Mouse (Mus musculus): ENCODE data around the gene Spats1. TPM values are rescaled to one million over a fixed set of nuclear protein-coding genes. Genes with fewer than 3 reads are reported as not detected.
A peak's percentile ranks its signal among the peaks of the same experiment; 100 is the strongest.

The Spats1 gene
- 0.11 TPM for polyA plus RNA-seq (2012; fragmentation: generic; extraction: Trizol)
- long read RNA-seq, experiment 1, result 0 reads
- long read RNA-seq, experiment 2, result 0 reads

DNA sequence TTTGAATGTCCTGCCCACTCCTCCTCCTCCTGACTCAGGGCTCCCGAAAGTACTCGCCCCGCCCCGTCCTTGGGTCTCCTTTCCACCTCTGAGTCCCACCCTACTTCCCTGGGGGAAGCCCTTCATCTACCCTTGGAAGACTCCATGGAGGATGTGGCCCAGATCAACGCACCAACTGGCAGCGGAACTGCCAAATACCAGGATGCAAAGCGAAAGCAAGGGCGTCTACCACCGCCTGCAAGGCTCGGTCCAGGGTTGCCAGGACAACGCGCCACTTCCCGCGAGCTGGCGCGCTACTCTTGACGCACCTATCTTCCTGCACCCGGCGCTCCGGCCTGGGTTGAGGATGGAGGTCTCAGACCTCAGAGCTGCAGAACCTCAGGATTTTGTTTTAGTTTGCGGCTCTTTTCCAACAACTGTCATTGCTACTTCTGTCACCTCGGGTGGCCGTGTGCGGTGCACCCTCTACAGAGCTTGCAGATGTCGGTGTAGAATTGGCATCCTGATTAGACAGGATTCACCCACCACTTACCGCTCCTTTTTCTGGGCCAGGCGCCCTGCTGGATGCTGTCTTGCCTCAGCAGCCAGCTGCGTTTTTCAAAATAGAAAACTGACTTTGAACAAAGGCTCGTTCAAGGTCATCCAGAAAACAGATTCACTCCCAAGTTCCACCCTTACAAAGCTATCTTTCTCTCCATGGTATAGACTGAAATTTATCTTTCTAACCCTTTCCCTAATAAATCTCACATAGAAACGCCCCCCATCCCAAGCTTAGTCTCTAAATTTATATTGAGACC, at the start of gene Spats1:
TSS of gene Spats1 (minus strand) at position 747 of the 797 bp plus-strand sequence.
- H3K79me2 ChIP-seq (ENCODE audit: control insufficient read depth, insufficient read depth), result no peaks in the 10 kb centered on the region
- no peak within 1 kb of the TSS for H3K4me3 ChIP-seq (ENCODE audit: insufficient read depth, poor library complexity, severe bottlenecking)
- no peak for TF ChIP-seq CEBPB (IDR thresholded peaks at IDR 0.05; ENCODE audit: low read depth)
- TF ChIP-seq CTCF (IDR thresholded peaks at IDR 0.05; ENCODE audit: control insufficient read depth, insufficient read depth, insufficient read length), result no peak
- TF ChIP-seq FOSL1 (IDR thresholded peaks at IDR 0.05; ENCODE audit: insufficient read depth, low read length, poor library complexity, severe bottlenecking), result no peak
- TF ChIP-seq USF1 (IDR thresholded peaks at IDR 0.05; ENCODE audit: low read depth), result no peak
- TF ChIP-seq MYOG (IDR thresholded peaks at IDR 0.05; ENCODE audit: control insufficient read depth, extremely low read depth, insufficient read length), result no peak
- TF ChIP-seq MAX (IDR thresholded peaks at IDR 0.05), result no peak
- no peak for TF ChIP-seq MYOD1 (IDR thresholded peaks at IDR 0.05; ENCODE audit: control insufficient read depth, insufficient read length, low read depth)
- H3K36me3 ChIP-seq (ENCODE audit: control insufficient read depth, insufficient read depth), result no peaks in the 10 kb centered on the region
- peak within 1 kb of the TSS; percentile 30 for H3ac ChIP-seq (ENCODE audit: control insufficient read depth, insufficient read length, low read depth)
- H3K79me3 ChIP-seq (ENCODE audit: low read depth), result no peaks in the 10 kb centered on the region
- H3K27me3 ChIP-seq (ENCODE audit: control insufficient read depth, insufficient read depth, insufficient read length), result no peaks in the 10 kb centered on the region

- no peaks in the 10 kb centered on the region for H3K36me3 ChIP-seq (ENCODE audit: control insufficient read depth, insufficient read depth)
- H3K79me3 ChIP-seq (ENCODE audit: low read depth), result no peaks in the 10 kb centered on the region
- no peak overlapping the region for H3K4me3 ChIP-seq (ENCODE audit: insufficient read depth, poor library complexity, severe bottlenecking)
- H3ac ChIP-seq (ENCODE audit: control insufficient read depth, insufficient read length, low read depth), result no peak overlapping the region
- peaks cover 47% of the 10 kb centered on the region for H3K27me3 ChIP-seq (ENCODE audit: control insufficient read depth, insufficient read depth, insufficient read length)
- TF ChIP-seq MYOG (IDR thresholded peaks at IDR 0.05; ENCODE audit: control insufficient read depth, extremely low read depth, insufficient read length) (no peak), MAX (IDR thresholded peaks at IDR 0.05) (no peak), CTCF (IDR thresholded peaks at IDR 0.05; ENCODE audit: control insufficient read depth, insufficient read depth, insufficient read length) (no peak), USF1 (IDR thresholded peaks at IDR 0.05; ENCODE audit: low read depth) (no peak), MYOD1 (IDR thresholded peaks at IDR 0.05; ENCODE audit: control insufficient read depth, insufficient read length, low read depth) (no peak), CEBPB (IDR thresholded peaks at IDR 0.05; ENCODE audit: low read depth) (no peak), FOSL1 (IDR thresholded peaks at IDR 0.05; ENCODE audit: insufficient read depth, low read length, poor library complexity, severe bottlenecking) (no peak)
- no peaks in the 10 kb centered on the region for H3K79me2 ChIP-seq (ENCODE audit: control insufficient read depth, insufficient read depth)
These were observed 49.7 kb upstream of the Spats1 start for GRCm38 (mm10) chr17:45524961-45525360.

DNA sequence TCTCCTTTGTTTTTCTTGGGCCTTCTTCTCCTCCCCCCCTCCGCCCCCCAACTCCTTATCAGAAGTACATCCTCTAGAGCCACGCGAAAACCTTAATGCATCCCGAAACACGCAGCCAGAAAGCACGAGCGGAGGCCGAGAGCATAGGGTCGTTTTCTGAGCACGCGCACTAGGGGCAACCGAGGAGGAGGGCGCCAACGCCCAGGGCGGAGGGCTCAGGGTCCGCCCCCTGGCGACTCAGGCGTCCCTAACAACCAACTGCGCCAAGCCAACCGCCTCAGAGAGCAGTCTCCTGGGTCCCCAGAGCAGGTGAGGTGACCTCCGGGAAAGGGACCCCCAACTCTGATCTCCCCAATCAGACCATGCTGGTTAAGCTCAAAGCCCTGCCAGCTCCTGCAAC, 48.0 kb upstream of the Spats1 start, which contains the start of gene Tcte1:
TSS of gene Tcte1 (plus strand) at position 172 of the 400 bp plus-strand sequence.
- Histone ChIP-seq H3K36me3 (ENCODE audit: control insufficient read depth, insufficient read depth) (no peaks in the 10 kb centered on the region), H3K79me3 (ENCODE audit: low read depth) (no peaks in the 10 kb centered on the region), H3K4me3 (ENCODE audit: insufficient read depth, poor library complexity, severe bottlenecking) (no peak within 1 kb of the TSS), H3K79me2 (ENCODE audit: control insufficient read depth, insufficient read depth) (no peaks in the 10 kb centered on the region), H3ac (ENCODE audit: control insufficient read depth, insufficient read length, low read depth) (no peak within 1 kb of the TSS), H3K27me3 (ENCODE audit: control insufficient read depth, insufficient read depth, insufficient read length) (peaks cover 40% of the 10 kb centered on the region)
- TF ChIP-seq CEBPB (IDR thresholded peaks at IDR 0.05; ENCODE audit: low read depth) (no peak), FOSL1 (IDR thresholded peaks at IDR 0.05; ENCODE audit: insufficient read depth, low read length, poor library complexity, severe bottlenecking) (no peak), MYOD1 (IDR thresholded peaks at IDR 0.05; ENCODE audit: control insufficient read depth, insufficient read length, low read depth) (no peak), USF1 (IDR thresholded peaks at IDR 0.05; ENCODE audit: low read depth) (no peak), CTCF (IDR thresholded peaks at IDR 0.05; ENCODE audit: control insufficient read depth, insufficient read depth, insufficient read length) (no peak)

DNA sequence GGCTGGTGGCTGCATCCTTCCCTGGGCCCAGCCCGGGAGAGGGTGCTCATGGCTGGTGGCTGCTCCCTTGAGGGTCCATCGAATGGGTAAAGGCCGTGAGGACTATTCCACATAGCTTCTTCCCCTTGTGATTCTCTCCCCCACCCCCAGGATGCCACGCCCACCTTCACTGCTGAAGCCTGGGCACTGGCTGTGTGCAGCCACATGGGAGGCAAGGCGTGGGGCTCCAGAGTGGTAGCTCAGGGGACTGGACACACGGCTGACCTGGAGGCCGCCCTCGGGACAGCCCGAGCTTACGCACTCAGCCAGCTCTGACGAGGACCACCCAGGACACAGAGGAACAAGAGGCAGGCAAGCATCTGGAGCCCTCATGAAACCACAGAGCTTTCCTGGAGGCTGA, 44.9 kb upstream of the Spats1 start:
- no peaks in the 10 kb centered on the region for H3K79me2 ChIP-seq (ENCODE audit: control insufficient read depth, insufficient read depth)
- no peak overlapping the region for H3ac ChIP-seq (ENCODE audit: control insufficient read depth, insufficient read length, low read depth)
- H3K4me3 ChIP-seq (ENCODE audit: insufficient read depth, poor library complexity, severe bottlenecking), result no peak overlapping the region
- TF ChIP-seq MAX (IDR thresholded peaks at IDR 0.05), result no peak
- no peak for TF ChIP-seq MYOG (IDR thresholded peaks at IDR 0.05; ENCODE audit: control insufficient read depth, extremely low read depth, insufficient read length)
- no peak for TF ChIP-seq MYOD1 (IDR thresholded peaks at IDR 0.05; ENCODE audit: control insufficient read depth, insufficient read length, low read depth)
- no peak for TF ChIP-seq CTCF (IDR thresholded peaks at IDR 0.05; ENCODE audit: control insufficient read depth, insufficient read depth, insufficient read length)
- H3K79me3 ChIP-seq (ENCODE audit: low read depth), result no peaks in the 10 kb centered on the region
- peaks cover 24% of the 10 kb centered on the region for H3K27me3 ChIP-seq (ENCODE audit: control insufficient read depth, insufficient read depth, insufficient read length)
- no peaks in the 10 kb centered on the region for H3K36me3 ChIP-seq (ENCODE audit: control insufficient read depth, insufficient read depth)

- Histone ChIP-seq H3K79me2 (ENCODE audit: control insufficient read depth, insufficient read depth) (no peaks in the 10 kb centered on the region), H3K36me3 (ENCODE audit: control insufficient read depth, insufficient read depth) (no peaks in the 10 kb centered on the region), H3ac (ENCODE audit: control insufficient read depth, insufficient read length, low read depth) (no peak overlapping the region), H3K27me3 (ENCODE audit: control insufficient read depth, insufficient read depth, insufficient read length) (peaks cover 11% of the 10 kb centered on the region), H3K79me3 (ENCODE audit: low read depth) (no peaks in the 10 kb centered on the region), H3K4me3 (ENCODE audit: insufficient read depth, poor library complexity, severe bottlenecking) (no peak overlapping the region)
- no peak for TF ChIP-seq CTCF (IDR thresholded peaks at IDR 0.05; ENCODE audit: control insufficient read depth, insufficient read depth, insufficient read length)
- TF ChIP-seq MYOG (IDR thresholded peaks at IDR 0.05; ENCODE audit: control insufficient read depth, extremely low read depth, insufficient read length), result no peak
- TF ChIP-seq USF1 (IDR thresholded peaks at IDR 0.05; ENCODE audit: low read depth), result no peak
These were observed 43.7 kb upstream of the Spats1 start for GRCm38 (mm10) chr17:45518766-45519475.

All from C2C12 (cell line).